Mouse (Mus musculus): ENCODE data around the gene Rpl7a.

Rpl7a gene

GRCm38 (mm10) chr2:26914148-26914941 is 3.8 kb downstream of the Rpl7a start:
- DNase-seq, result no peak

- DNase-seq, result peak; percentile 87
These were observed 5.6 kb downstream of the Rpl7a start, which contains the start of the genes Surf2 and Surf1 for GRCm38 (mm10) chr2:26915927-26916728. Surf2 (plus strand) TSS chr2:26916367. Surf1 (minus strand) TSS chr2:26916530.

DNA sequence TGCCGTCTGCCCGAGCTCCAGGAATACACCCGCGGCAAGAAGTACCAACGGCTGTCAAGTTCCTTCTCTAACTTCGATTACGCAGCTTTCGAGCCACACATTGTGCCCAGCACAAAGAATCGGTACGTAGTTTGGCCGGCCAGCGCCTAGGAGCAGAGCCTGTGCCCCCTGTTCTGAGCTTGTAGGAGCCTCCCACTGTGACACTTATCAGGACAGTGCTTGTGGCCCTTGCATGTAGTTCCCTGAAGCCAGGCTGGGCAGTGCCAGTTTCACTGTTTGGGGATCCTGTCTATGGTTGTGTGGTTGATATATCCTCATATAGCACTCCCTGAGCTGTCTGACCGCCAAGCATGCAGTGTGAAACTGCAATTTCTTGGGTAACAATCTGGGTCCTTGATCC is 6.2 kb downstream of the Rpl7a start:
- no peak for DNase-seq

- DNase-seq, result no peak
These were observed 9.1 kb downstream of the Rpl7a start for GRCm38 (mm10) chr2:26919684-26920083.

- DNase-seq, result no peak
These were observed 9.8 kb downstream of the Rpl7a start for GRCm38 (mm10) chr2:26920190-26920855.

GRCm38 (mm10) chr2:26921784-26922183 is 11.2 kb downstream of the Rpl7a start:
- DNase-seq, result no peak

DNA sequence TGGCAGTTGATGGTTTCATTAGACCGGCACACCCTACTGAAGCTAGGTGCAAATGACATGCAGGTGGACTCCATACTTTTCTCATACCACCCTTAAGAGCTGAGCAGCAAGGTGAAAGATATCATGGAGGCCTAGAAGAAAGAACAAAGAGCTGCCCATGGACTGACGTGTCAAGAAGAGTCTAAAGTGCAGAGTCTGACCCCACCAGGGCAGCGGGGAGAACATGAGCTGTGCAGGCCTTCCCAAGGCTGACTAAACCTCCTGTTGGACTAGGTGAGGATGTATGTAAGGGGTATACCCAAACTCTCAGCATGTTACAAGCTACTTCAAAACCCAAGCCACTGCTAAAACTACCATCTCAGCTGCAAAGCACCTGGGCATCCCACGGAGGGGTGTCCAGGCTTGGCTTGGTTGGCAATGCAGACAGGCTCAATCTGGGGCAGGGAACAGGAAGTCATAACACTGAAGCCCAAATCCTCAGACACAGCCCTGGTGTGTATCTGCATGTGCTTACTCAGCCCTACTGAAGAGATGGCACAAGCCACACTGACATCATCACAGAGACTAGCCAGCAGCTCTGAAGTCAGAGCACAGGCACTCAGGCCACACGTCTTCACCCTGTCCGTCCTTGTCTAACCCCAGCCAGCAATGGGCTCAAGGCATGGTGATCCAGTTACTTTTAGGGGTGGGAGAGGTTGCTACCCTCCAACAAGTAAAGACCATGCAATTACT is 17.3 kb downstream of the Rpl7a start:
- DNase-seq, result no peak

- DNase-seq, result peak; percentile 77
These were observed 19.8 kb downstream of the Rpl7a start for GRCm38 (mm10) chr2:26930390-26930789.

- DNase-seq, result peak; percentile 66
These were observed 22.1 kb downstream of the Rpl7a start for GRCm38 (mm10) chr2:26932473-26933303.

DNA sequence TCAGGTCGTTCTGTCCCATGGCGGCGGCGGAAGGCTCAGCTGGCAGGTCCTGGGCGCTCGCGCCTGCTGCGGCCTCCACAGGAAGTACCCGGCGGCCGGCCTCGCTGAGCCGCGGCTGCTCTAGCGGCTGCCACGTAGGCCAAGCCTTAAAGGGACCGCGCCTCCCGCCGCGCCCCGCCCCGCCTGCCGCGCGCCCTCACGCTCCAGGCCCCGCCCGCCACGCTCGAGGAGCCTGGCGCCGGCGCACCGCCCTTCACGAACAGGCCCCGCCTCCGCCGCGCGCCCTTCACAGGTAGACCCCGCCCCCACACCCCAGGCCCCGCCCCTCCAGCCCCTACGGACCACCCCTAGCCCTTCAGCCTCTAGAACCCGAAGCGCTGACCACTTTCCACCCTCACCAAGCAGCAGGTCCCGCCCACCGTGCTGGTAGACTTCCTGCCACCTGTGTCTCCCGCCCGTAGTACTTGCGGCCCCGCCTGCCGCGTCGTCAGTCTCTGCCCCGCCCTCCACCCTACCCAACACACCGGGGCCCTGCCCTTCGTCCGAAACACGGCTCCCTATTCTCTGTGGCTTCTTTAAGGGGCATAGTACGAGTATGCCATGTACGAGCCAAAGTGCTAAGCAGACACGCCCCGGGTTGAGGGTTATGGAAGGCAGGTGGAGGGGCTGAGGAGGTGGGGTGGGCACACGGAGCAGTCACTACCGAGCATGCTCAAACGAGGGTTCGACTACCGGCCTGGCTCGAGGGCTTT is 22.9 kb downstream of the Rpl7a start, which contains the start of the genes Surf4 and Stkld1:
Gene Surf4, minus strand, starts transcription at position 625 of the 752 bp plus-strand sequence.
Gene Stkld1, plus strand, starts transcription at position 744 of the 752 bp plus-strand sequence.
- DNase-seq, result peak; percentile 98

- DNase-seq, result no peak
These were observed 24.7 kb downstream of the Rpl7a start for GRCm38 (mm10) chr2:26935286-26935685.

- no peak for DNase-seq
These were observed 25.9 kb downstream of the Rpl7a start for GRCm38 (mm10) chr2:26936425-26936824.

DNA sequence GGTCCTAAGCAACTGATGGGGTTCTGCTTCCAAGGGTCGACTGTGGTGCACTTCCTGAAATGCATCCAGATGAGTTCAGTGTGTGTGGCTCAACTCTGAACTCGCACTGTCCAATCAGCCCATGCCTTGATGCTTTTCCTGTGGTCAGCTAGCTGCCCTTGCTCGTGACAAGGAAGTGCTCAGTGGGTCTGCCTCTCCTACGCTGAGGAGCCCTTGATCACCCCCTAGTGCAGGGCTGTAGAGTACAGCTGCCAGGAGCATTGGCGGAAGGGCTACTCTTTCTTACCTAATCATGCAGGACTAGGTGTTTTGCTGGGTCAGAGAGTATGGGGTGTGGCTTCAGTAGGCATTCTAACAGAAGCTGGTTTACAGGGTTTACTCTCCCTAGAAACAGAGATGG is 31.0 kb downstream of the Rpl7a start:
- no peak for DNase-seq

GRCm38 (mm10) chr2:26943253-26943652 is 32.7 kb downstream of the Rpl7a start:
- no peak for DNase-seq

GRCm38 (mm10) chr2:26950411-26950810 is 39.8 kb downstream of the Rpl7a start:
- no peak for DNase-seq

GRCm38 (mm10) chr2:26951346-26951905 is 40.9 kb downstream of the Rpl7a start:
- DNase-seq, result no peak

DNA sequence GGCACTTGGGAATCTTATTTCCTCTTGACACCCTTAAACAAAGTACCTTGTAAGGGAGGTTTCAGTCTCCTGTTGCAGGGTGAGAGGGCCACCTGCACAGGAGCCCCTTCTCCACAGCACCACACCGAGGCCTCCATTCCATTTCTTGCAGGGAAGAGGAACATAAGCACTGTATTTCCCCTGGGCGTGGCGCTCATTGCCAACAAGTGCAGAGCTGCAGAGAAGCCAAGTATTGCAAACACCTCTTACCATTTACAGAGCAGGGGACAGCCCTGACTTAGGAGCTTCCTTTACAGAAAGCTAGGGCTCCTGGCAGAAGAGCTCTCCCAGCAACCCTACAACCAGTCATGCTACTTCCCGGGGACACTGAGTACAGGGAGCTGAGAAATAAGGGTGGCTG is 41.6 kb downstream of the Rpl7a start:
- no peak for DNase-seq

GRCm38 (mm10) chr2:26952866-26953265 is 42.3 kb downstream of the Rpl7a start:
- DNase-seq, result no peak

DNA sequence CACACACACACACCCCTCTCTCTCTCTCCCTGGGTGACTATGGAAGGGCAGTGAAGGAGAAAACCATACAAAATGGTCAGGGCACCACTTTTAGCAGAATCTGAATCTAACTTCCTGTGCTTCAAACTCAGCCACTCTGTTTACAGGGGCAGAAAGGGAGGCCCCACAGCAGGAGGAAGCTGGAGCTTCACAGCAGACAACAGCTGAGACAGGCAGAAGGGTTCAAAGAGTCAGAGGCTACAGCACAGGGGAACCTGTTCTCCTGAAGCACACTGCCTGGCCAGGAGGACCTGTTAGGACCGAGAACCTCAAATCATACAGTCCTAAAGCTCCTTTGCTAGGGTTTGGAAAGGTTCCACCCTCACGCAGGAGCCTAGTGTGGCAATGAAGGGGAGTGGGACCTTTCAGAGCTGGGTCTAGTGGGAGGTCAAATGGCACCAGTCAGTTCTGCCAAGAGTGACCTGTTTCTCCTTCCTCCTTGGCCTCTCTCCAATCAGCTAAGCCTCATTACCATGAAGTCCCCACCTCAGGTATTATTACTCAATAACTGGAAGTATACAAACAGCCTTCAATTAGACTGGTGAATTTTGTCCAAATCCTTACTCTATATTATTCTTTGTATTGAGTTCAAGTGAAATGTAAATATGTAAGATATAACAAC is 44.3 kb downstream of the Rpl7a start:
- no peak for DNase-seq
